Mouse (Mus musculus): ENCODE results near the gene Slc25a29. TPM values are rescaled to one million over a fixed set of nuclear protein-coding genes. Genes with fewer than 3 reads are reported as not detected.

Gene Slc25a29
- total RNA-seq (2021) = 10 to 100 TPM; 11.2 to 16.6 TPM
- long read RNA-seq, experiment 1, transcript Slc25a29-201 (4 exons, 1,976 nt) = major isoform, 22 of 24 reads
- long read RNA-seq, experiment 1, partial matches to known transcripts = 2 of 24 reads
- long read RNA-seq, experiment 1, other reads (novel, unspliced or antisense) = 0 of 24 reads
- long read RNA-seq, experiment 2, transcript Slc25a29-201 (4 exons, 1,976 nt) = major isoform, 17 of 19 reads
- long read RNA-seq, experiment 2, partial matches to known transcripts = 0 of 19 reads
- long read RNA-seq, experiment 2, other reads (novel, unspliced or antisense) = 2 of 19 reads

- TF ChIP-seq CTCF (IDR thresholded peaks at IDR 0.05) = no peak; the same call in none of the 2 replicates
- peak within 1 kb of the TSS; percentile 84 for H3K27ac ChIP-seq
- peak within 1 kb of the TSS; percentile 93 for H3K4me3 ChIP-seq
- intact Hi-C loops (cut with DNase I) = loop anchor here (2.0 kb wide), 1 partner anchor 41 kb away; no protein-coding TSS in a partner anchor
- peak; percentile 97 for DNase-seq (ENCODE audit: extremely low spot score in 1 of 2, low spot score in 2 of 2)
Measured at GRCm38 (mm10) chr12:108835840-108836409, at the start of gene Slc25a29, which contains the start of gene Slc25a47. Slc25a29 (minus strand) TSS chr12:108835883. Slc25a47 (plus strand) TSS chr12:108836046.

GRCm38 (mm10) chr12:108882776-108883175 lies 47.1 kb upstream of the Slc25a29 start:
- Histone ChIP-seq H3K27ac (no peak overlapping the region), H3K4me3 (no peak overlapping the region)
- TF ChIP-seq CTCF (IDR thresholded peaks at IDR 0.05) = no peak
- intact Hi-C loops (cut with DNase I) = no loop called here
- DNase-seq (ENCODE audit: extremely low spot score in 1 of 2, low spot score in 2 of 2) = no peak

DNA sequence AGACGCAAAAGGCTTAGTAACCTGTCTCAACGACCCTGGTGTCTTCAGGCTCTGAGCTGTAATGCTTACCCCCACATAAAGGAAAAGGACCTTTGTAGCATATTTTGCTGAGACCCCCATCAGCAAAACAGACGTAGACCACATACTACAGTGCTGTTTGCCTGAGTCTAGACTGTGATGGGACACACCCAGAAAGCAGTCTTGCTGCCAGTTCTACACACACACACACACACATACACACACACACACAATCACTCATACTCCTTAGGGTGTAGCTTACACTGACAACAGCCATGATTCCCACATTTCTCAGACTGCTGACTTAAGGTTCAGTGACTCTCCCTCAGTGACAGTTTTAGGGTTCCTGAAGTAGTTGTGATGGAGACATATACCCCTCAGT lies 45.5 kb upstream of the Slc25a29 start:
- no peak for DNase-seq (ENCODE audit: extremely low spot score in 1 of 2, low spot score in 2 of 2)
- intact Hi-C loops (cut with DNase I) = no loop called here
- Histone ChIP-seq H3K4me3 (no peak overlapping the region), H3K27ac (no peak overlapping the region)
- TF ChIP-seq CTCF (IDR thresholded peaks at IDR 0.05) = no peak

DNA sequence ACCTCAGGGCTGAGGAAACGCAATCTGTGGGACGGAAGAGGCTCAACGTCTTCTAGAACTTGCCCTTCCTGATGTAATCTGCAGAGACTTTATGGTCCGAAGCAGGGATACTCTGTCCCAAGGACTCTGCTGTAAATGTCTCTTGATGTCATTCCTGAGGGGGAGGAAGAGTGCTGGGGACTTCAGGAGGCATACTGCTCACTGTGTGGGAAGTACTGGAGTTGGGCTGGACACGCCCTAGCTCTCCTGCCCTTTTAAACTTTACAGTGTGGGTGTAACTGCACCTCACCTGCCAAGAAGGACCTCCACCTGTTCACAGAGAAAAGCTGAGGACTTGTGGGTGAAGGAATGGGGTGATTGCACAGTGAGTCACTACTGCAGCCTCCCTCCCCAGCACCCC lies 44.9 kb upstream of the Slc25a29 start:
- DNase-seq (ENCODE audit: extremely low spot score in 1 of 2, low spot score in 2 of 2) = no peak
- no peak for TF ChIP-seq CTCF (IDR thresholded peaks at IDR 0.05)
- H3K27ac ChIP-seq = no peak overlapping the region
- intact Hi-C loops (cut with DNase I) = no loop called here
- no peak overlapping the region for H3K4me3 ChIP-seq

DNA sequence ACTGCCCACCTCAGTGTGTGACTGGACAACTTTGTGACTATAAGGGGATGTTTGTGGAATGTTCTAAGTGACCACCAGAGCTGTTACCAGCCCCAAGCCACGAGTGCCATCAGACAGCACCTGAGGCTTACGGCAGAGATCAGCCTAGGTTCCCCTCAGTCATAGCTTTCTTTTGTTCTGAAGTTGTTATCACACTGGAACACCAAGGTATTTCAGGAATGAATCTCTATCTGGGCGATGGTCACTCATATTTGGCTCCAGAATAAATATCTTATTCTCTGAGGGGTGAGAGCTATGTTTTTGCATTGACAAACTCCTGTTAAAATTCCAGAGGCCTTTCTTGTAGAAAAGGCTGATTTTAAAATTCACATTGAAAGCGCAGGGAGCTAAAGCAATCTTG lies 43.5 kb upstream of the Slc25a29 start:
- intact Hi-C loops (cut with DNase I) = no loop called here
- no peak for TF ChIP-seq CTCF (IDR thresholded peaks at IDR 0.05)
- Histone ChIP-seq H3K4me3 (no peak overlapping the region), H3K27ac (no peak overlapping the region)
- DNase-seq (ENCODE audit: extremely low spot score in 1 of 2, low spot score in 2 of 2) = no peak

DNA sequence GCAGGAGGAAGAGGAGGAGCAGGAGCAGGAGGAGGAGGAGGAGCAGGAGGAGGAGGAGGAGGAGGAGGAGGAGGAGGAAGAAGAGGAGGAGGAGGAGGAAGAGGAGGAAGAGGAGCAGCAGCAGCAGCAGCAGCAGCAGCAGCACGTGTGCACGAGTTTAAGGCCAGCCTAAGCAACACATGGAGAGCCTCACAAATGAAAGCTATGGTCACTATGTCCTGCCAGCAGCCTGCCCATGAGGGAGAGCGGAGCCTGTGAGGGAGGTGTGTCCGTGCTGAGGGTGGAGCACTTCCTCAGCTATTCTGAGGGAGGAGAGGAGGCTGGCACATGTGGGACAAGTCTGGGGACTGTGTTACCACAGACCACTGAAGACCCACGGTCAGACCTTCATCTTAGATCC lies 37.4 kb upstream of the Slc25a29 start:
- Histone ChIP-seq H3K27ac (no peak overlapping the region), H3K4me3 (no peak overlapping the region)
- intact Hi-C loops (cut with DNase I) = no loop called here
- TF ChIP-seq CTCF (IDR thresholded peaks at IDR 0.05) = no peak
- no peak for DNase-seq (ENCODE audit: extremely low spot score in 1 of 2, low spot score in 2 of 2)

GRCm38 (mm10) chr12:108869575-108869974 lies 33.9 kb upstream of the Slc25a29 start:
- TF ChIP-seq CTCF (IDR thresholded peaks at IDR 0.05) = peak; percentile 32
- intact Hi-C loops (cut with DNase I) = no loop called here
- DNase-seq (ENCODE audit: extremely low spot score in 1 of 2, low spot score in 2 of 2) = no peak
- no peak overlapping the region for H3K27ac ChIP-seq
- H3K4me3 ChIP-seq = no peak overlapping the region

DNA sequence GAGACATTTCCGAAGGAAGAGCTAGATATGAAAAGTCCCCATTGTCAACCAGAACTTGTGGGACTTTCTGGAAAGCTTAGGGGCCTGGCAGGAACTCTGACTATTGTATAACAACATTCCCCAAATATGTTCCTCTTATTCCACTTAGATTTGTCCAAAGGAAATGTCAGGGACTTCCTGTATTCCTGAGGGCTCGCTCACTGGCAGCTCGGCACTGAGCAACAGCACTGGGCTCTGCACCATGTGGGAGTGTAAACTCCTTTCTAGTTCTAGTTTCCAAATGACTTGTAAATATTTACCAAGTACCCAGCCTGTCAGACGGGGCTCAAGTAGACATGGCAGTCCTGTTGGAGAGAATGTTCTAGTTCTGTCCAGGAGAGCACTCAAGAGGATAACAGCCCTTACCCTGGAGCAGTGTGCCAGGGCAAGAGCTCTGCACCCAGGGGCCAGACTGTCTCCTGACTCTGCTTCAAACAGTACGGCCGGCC lies 29.4 kb upstream of the Slc25a29 start:
- DNase-seq (ENCODE audit: extremely low spot score in 1 of 2, low spot score in 2 of 2) = no peak
- intact Hi-C loops (cut with DNase I) = no loop called here
- no peak overlapping the region for H3K27ac ChIP-seq

DNA sequence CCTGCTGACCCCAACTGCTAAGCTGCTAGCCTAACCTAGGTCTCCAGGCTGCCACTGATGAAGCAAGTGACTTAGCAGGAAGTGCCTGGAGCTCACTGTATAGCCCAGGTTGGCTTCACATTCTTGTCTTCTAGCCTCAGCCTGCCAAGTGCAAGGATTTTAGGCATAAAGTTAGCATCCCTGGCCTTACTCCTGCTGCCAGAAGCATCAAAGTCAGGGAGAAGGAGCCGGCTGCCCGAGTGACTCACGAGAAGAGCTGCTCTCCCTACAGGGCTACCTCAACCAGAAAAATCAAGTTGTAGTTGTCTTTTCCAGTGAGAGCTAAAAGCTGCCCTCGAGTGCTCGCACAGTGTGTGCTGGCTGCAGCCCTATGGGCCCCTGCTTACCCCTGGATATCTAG lies 22.8 kb upstream of the Slc25a29 start:
- no peak for TF ChIP-seq CTCF (IDR thresholded peaks at IDR 0.05)
- no peak for DNase-seq (ENCODE audit: extremely low spot score in 1 of 2, low spot score in 2 of 2)
- intact Hi-C loops (cut with DNase I) = no loop called here
- no peak overlapping the region for H3K27ac ChIP-seq
- no peak overlapping the region for H3K4me3 ChIP-seq

More for the DNA sequence above, 29.4 kb upstream of the Slc25a29 start:
- TF ChIP-seq CTCF (IDR thresholded peaks at IDR 0.05) = no peak
- H3K4me3 ChIP-seq = no peak overlapping the region

DNA sequence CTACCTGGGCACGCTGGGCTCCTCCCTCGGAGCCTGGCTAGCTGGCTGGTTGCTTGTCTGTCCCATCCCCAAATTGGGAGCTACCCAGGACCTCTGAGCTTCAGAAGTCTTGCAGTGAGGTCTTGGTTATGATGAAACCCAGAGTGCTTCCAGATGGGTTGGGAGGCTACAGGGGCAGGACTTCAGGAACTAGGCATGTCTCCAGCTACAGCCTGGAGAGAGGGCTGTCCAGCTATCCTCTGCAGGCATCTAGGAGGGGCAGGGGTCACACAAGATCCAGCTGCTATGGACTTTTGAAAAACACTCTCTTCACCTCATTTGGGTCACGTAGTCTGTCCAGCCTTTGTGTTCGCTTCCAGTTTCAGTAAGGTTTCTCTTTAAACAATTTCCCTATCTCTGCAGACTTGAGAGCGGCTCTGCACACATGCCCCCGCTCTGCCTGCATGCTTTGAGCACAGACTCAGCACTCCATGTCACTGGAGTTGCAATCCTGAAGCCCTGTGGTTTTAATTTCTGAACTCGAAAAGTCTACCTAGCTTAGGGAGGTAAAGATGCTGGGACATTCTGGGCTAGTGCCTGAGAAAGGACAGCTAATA lies 22.0 kb upstream of the Slc25a29 start:
- no peak for TF ChIP-seq CTCF (IDR thresholded peaks at IDR 0.05)
- H3K27ac ChIP-seq = no peak overlapping the region
- intact Hi-C loops (cut with DNase I) = no loop called here
- no peak overlapping the region for H3K4me3 ChIP-seq
- DNase-seq (ENCODE audit: extremely low spot score in 1 of 2, low spot score in 2 of 2) = no peak

DNA sequence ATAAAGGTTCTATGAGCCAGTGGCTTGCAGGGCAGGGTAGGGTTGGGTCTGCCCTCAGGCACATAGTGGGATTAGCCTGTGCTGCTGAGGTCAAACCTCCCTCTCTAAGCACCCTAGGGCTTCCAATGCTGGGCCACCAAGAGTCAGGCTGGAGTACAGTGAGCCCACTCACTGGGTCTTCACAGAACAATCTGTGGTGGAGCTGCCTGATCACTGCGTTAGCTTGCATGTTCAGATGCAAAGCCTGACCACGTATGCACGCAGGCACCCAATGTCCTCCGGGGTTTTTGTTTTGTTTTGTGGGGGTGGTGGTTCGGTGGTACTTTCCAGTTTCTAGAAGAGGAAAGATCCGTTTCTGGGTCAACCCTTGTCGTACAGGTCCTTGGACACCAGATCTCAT lies 21.4 kb upstream of the Slc25a29 start:
- TF ChIP-seq CTCF (IDR thresholded peaks at IDR 0.05) = no peak
- intact Hi-C loops (cut with DNase I) = no loop called here
- no peak for DNase-seq (ENCODE audit: extremely low spot score in 1 of 2, low spot score in 2 of 2)
- Histone ChIP-seq H3K27ac (no peak overlapping the region), H3K4me3 (no peak overlapping the region)

DNA sequence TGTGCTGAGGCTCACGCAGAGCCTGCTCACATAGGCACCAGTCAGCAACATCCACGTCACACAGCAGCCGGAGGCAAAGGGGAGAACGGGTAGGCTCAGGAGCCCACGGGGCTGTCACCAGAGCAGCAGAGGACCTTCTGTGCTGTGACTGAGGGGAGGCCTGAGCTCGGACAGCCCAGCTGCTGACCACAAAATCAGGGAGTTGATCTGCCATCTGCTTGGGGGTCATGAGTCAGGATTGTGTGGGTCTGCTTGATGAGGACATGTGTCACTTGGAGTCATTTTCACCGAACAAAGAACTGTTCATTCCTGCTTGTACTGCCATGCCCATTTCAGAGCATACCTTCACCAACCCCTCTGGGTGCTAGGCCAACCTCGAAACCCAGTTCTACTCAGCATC lies 20.5 kb upstream of the Slc25a29 start:
- no peak overlapping the region for H3K27ac ChIP-seq
- no peak overlapping the region for H3K4me3 ChIP-seq
- intact Hi-C loops (cut with DNase I) = no loop called here
- TF ChIP-seq CTCF (IDR thresholded peaks at IDR 0.05) = no peak
- no peak for DNase-seq (ENCODE audit: extremely low spot score in 1 of 2, low spot score in 2 of 2)

Data from left cerebral cortex, adult 2 months (tissue).